Mouse (Mus musculus): ENCODE data around the gene Tmem217. TPM values are rescaled to one million over a fixed set of nuclear protein-coding genes. Genes with fewer than 3 reads are reported as not detected.

Gene Tmem217
- polyA plus RNA-seq, 1 experiment from 2014 or later, result 1.5 TPM

DNA sequence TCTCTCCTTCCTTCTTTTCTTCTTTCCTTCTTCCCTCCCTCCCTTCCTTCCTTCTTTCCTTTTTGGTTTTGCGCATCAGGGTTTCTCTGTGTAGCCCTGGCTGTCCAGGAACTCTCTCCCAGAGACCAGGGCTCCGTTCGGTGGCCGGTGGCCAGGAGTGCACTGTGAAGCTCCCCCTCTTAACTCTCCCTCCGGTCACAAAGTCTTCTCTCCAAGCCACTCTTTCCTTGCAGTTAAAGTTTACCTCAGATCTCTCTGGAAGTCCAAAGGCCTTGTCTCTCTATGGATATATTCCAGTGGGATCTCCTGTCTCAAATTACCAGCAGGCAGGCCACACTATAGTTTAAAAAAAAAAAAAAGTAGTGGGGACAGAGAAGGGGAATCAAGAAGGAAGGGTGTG lies 6.9 kb downstream of the Tmem217 start:
- H3K36me3 ChIP-seq (replicated peaks), result no peaks in the 10 kb centered on the region
- H3K4me3 ChIP-seq (replicated peaks), result no peak overlapping the region
- H3K27me3 ChIP-seq, result no peaks in the 10 kb centered on the region
- no peak overlapping the region for H3K4me2 ChIP-seq
- no peak overlapping the region for H3K27ac ChIP-seq
- no peaks in the 10 kb centered on the region for H3K9me3 ChIP-seq
- no peak for ATAC-seq (ENCODE audit: low FRiP score)
- 95% methylated on average over 5 of the region's 5 CpGs for WGBS
- H3K9ac ChIP-seq, result no peak overlapping the region
- peaks cover 6% of the 10 kb centered on the region for H3K4me1 ChIP-seq

DNA sequence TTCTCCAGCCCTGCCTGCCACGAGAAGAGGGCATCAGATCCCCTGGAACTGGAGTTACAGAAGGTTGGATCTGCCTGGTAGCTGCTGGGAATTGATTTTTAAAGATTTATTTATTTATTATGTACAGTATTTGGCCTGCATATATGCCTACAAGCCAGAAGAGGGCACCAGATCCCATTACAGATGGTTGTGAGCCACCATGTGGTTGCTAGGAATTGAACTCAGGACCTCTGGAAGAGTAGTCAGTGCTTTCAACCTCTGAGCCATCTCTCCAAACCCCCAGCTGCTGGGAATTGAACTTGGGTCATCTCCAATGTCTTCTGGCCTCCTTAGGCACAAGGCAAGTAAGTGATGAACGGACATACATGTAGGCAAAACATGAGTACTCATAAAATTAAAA lies 8.1 kb downstream of the Tmem217 start:
- 82% methylated on average over 2 of the region's 2 CpGs for WGBS

GRCm38 (mm10) chr17:29542831-29543690 lies 9.1 kb downstream of the Tmem217 start:
- WGBS, result 91% methylated on average over 19 of the region's 19 CpGs
- H3K9me3 ChIP-seq, result no peaks in the 10 kb centered on the region
- no peak for ATAC-seq (ENCODE audit: low FRiP score)

More for the DNA sequence above, 8.1 kb downstream of the Tmem217 start:
- no peak for ATAC-seq (ENCODE audit: low FRiP score)
- Histone ChIP-seq H3K9me3 (no peaks in the 10 kb centered on the region), H3K27ac (no peak overlapping the region), H3K4me2 (no peak overlapping the region), H3K9ac (no peak overlapping the region), H3K27me3 (no peaks in the 10 kb centered on the region), H3K4me3 (replicated peaks) (no peak overlapping the region), H3K36me3 (replicated peaks) (no peaks in the 10 kb centered on the region), H3K4me1 (no peaks in the 10 kb centered on the region)

GRCm38 (mm10) chr17:29541419-29541818 lies 10.8 kb downstream of the Tmem217 start:
- no peaks in the 10 kb centered on the region for H3K27me3 ChIP-seq
- no peak overlapping the region for H3K4me3 ChIP-seq (replicated peaks)
- no peak for ATAC-seq (ENCODE audit: low FRiP score)
- WGBS, result 91% methylated on average over 14 of the region's 14 CpGs
- no peak overlapping the region for H3K4me2 ChIP-seq
- no peaks in the 10 kb centered on the region for H3K36me3 ChIP-seq (replicated peaks)
- H3K27ac ChIP-seq, result no peak overlapping the region
- no peaks in the 10 kb centered on the region for H3K4me1 ChIP-seq
- H3K9me3 ChIP-seq, result no peaks in the 10 kb centered on the region
- no peak overlapping the region for H3K9ac ChIP-seq

More at GRCm38 (mm10) chr17:29542831-29543690, 9.1 kb downstream of the Tmem217 start:
- no peaks in the 10 kb centered on the region for H3K27me3 ChIP-seq
- no peaks in the 10 kb centered on the region for H3K4me1 ChIP-seq
- no peaks in the 10 kb centered on the region for H3K36me3 ChIP-seq (replicated peaks)
- H3K4me3 ChIP-seq (replicated peaks), result no peak overlapping the region
- no peak overlapping the region for H3K27ac ChIP-seq
- no peak overlapping the region for H3K4me2 ChIP-seq
- no peak overlapping the region for H3K9ac ChIP-seq

DNA sequence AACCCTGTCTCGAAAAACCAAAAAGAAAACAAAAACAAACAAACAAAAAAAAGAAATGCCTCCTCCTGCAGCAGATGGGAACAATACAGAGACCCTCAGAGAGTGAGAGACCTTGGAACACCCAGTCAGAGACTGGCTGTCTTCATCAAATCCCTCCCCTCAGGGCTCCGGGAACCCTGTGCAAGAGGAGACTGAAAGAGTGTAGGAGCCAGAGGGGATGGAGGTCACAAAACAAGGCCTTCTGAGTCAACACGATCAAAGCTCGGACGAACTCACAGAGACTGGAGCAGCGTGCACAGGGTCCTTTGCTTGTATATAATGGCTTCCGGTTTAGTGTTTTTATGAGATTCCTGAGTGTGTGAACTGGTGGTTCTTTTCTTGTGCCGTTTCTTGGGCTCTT lies 11.8 kb downstream of the Tmem217 start:
- ATAC-seq (ENCODE audit: low FRiP score), result no peak
- H3K27me3 ChIP-seq, result no peaks in the 10 kb centered on the region
- WGBS, result 88% methylated on average over 8 of the region's 8 CpGs
- H3K36me3 ChIP-seq (replicated peaks), result no peaks in the 10 kb centered on the region
- no peaks in the 10 kb centered on the region for H3K4me1 ChIP-seq
- no peak overlapping the region for H3K4me3 ChIP-seq (replicated peaks)
- H3K27ac ChIP-seq, result no peak overlapping the region
- no peak overlapping the region for H3K9ac ChIP-seq
- no peaks in the 10 kb centered on the region for H3K9me3 ChIP-seq
- H3K4me2 ChIP-seq, result no peak overlapping the region

DNA sequence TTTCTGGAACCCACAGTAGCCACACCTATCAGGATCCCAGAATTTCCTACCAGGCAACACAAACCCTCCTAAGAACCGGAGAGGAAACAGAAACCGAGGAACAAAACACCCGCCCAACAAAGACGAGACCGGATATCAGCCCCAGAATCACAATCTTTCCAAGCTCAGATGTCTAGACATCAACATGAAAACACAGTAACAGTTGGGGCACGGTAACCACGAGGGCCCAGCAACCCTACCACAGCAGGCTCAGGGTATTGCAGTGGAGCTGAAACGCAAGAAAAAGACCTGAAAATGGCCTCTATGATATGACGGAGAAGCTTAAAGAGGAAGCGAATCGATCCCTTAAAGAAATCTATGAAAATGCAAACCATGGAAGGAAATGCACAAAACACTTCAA lies 18.3 kb downstream of the Tmem217 start:
- ATAC-seq (ENCODE audit: low FRiP score), result no peak

GRCm38 (mm10) chr17:29531757-29532384 lies 20.3 kb downstream of the Tmem217 start:
- Histone ChIP-seq H3K9me3 (no peaks in the 10 kb centered on the region), H3K27me3 (no peaks in the 10 kb centered on the region), H3K4me3 (replicated peaks) (no peak overlapping the region), H3K4me2 (no peak overlapping the region), H3K27ac (no peak overlapping the region), H3K36me3 (replicated peaks) (no peaks in the 10 kb centered on the region), H3K9ac (no peak overlapping the region), H3K4me1 (peaks cover 6% of the 10 kb centered on the region; the same call in 1 of the 2 replicates)
- ATAC-seq (ENCODE audit: low FRiP score), result no peak
- 68% methylated on average over 10 of the region's 10 CpGs for WGBS

More for the DNA sequence above, 18.3 kb downstream of the Tmem217 start:
- H3K27me3 ChIP-seq, result no peaks in the 10 kb centered on the region
- no peak overlapping the region for H3K4me3 ChIP-seq (replicated peaks)
- no peak overlapping the region for H3K27ac ChIP-seq
- no peaks in the 10 kb centered on the region for H3K36me3 ChIP-seq (replicated peaks)
- 88% methylated on average over 11 of the region's 11 CpGs for WGBS
- no peak overlapping the region for H3K4me2 ChIP-seq
- no peaks in the 10 kb centered on the region for H3K9me3 ChIP-seq
- H3K4me1 ChIP-seq, result peaks cover 6% of the 10 kb centered on the region; the same call in 1 of the 2 replicates
- no peak overlapping the region for H3K9ac ChIP-seq

- H3K9ac ChIP-seq, result no peak overlapping the region
- no peak for ATAC-seq (ENCODE audit: low FRiP score)
- no peak overlapping the region for H3K27ac ChIP-seq
- no peaks in the 10 kb centered on the region for H3K27me3 ChIP-seq
- no peak overlapping the region for H3K4me3 ChIP-seq (replicated peaks)
- no peak overlapping the region for H3K4me2 ChIP-seq
- no peaks in the 10 kb centered on the region for H3K36me3 ChIP-seq (replicated peaks)
- H3K4me1 ChIP-seq, result peaks cover 6% of the 10 kb centered on the region; the same call in 1 of the 2 replicates
- H3K9me3 ChIP-seq, result no peaks in the 10 kb centered on the region
- WGBS, result 75% methylated on average over 9 of the region's 9 CpGs
Measured at GRCm38 (mm10) chr17:29531278-29531677, 20.9 kb downstream of the Tmem217 start.

- Histone ChIP-seq H3K9ac (no peak overlapping the region), H3K27ac (no peak overlapping the region), H3K9me3 (no peaks in the 10 kb centered on the region), H3K4me2 (no peak overlapping the region), H3K4me1 (peaks cover 6% of the 10 kb centered on the region; the same call in 1 of the 2 replicates), H3K36me3 (replicated peaks) (no peaks in the 10 kb centered on the region), H3K27me3 (no peaks in the 10 kb centered on the region), H3K4me3 (replicated peaks) (no peak overlapping the region)
- 72% methylated on average over 6 of the region's 6 CpGs for WGBS
- no peak for ATAC-seq (ENCODE audit: low FRiP score)
Measured at GRCm38 (mm10) chr17:29530508-29530907, 21.7 kb downstream of the Tmem217 start.

- peaks cover 6% of the 10 kb centered on the region; the same call in 1 of the 2 replicates for H3K4me1 ChIP-seq
- no peak overlapping the region for H3K4me2 ChIP-seq
- no peak overlapping the region for H3K27ac ChIP-seq
- 88% methylated on average over 8 of the region's 8 CpGs for WGBS
- ATAC-seq (ENCODE audit: low FRiP score), result no peak
- no peak overlapping the region for H3K4me3 ChIP-seq (replicated peaks)
- no peaks in the 10 kb centered on the region for H3K27me3 ChIP-seq
- no peaks in the 10 kb centered on the region for H3K9me3 ChIP-seq
- no peaks in the 10 kb centered on the region for H3K36me3 ChIP-seq (replicated peaks)
- no peak overlapping the region for H3K9ac ChIP-seq
Measured at GRCm38 (mm10) chr17:29528568-29529187, 23.5 kb downstream of the Tmem217 start.

- no peak overlapping the region for H3K27ac ChIP-seq
- H3K4me1 ChIP-seq, result no peaks in the 10 kb centered on the region
- H3K9ac ChIP-seq, result no peak overlapping the region
- H3K4me2 ChIP-seq, result no peak overlapping the region
- ATAC-seq (ENCODE audit: low FRiP score), result no peak
- no peaks in the 10 kb centered on the region for H3K9me3 ChIP-seq
- no peaks in the 10 kb centered on the region for H3K36me3 ChIP-seq (replicated peaks)
- H3K4me3 ChIP-seq (replicated peaks), result no peak overlapping the region
- H3K27me3 ChIP-seq, result no peaks in the 10 kb centered on the region
- 79% methylated on average over 2 of the region's 2 CpGs for WGBS
Measured at GRCm38 (mm10) chr17:29525613-29526012, 26.6 kb downstream of the Tmem217 start.

DNA sequence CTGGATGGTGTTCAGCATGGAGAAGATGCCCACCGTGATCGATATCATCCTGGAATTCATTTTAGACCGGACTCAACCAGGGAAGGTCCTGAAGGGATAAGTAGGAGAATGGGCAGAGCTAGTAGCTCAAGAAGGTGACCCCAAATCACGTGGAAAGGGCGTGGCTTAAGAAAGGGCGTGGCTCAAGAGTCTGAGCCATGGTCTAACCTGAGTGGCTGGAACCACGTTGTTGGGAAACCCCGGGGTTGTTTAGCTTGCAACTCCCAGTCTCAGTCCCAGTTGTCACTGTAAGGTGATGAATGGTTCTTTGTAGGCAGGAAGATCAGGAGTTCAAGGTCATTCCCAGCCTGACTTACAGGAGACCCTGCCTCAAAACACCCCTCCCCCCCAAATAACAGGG lies 32.5 kb downstream of the Tmem217 start:
- WGBS, result 78% methylated on average over 8 of the region's 8 CpGs
- ATAC-seq (ENCODE audit: low FRiP score), result no peak

More for the DNA sequence above, 32.5 kb downstream of the Tmem217 start:
- no peaks in the 10 kb centered on the region for H3K4me1 ChIP-seq
- no peak overlapping the region for H3K4me2 ChIP-seq
- no peaks in the 10 kb centered on the region for H3K27me3 ChIP-seq
- no peaks in the 10 kb centered on the region for H3K36me3 ChIP-seq (replicated peaks)
- no peak overlapping the region for H3K9ac ChIP-seq
- no peak overlapping the region for H3K4me3 ChIP-seq (replicated peaks)
- H3K27ac ChIP-seq, result no peak overlapping the region
- no peaks in the 10 kb centered on the region for H3K9me3 ChIP-seq
